Mouse (Mus musculus) CH12.LX (cell line): ENCODE measurements around the gene Capn8. TPM values are rescaled to one million over a fixed set of nuclear protein-coding genes. Genes with fewer than 3 reads are reported as not detected.

Experiments
- DNase-seq: peaks from one replicate; pipeline ENCODE4 v3.0.0-alpha.2; 2013; ENCODE audit errors: extremely low read depth
- H3K27ac ChIP-seq: 2 replicates; pipeline ENCODE4 v1.5.1; 2012; ENCODE audit warnings: low read depth, mild to moderate bottlenecking, control low read depth, moderate library complexity; ENCODE audit not compliant: insufficient read depth
- H3K27me3 ChIP-seq: replicated peaks from 2 replicates; pipeline ENCODE3; 2012; ENCODE audit warnings: inconsistent platforms
- H3K36me3 ChIP-seq, 2 experiments: replicated peaks in 1 of 2; 2 replicates each; pipeline versions ENCODE3 to v1.6.1; 2012; ENCODE audit warnings: inconsistent platforms in 1 of 2, low read length in 1 of 2, mild to moderate bottlenecking in 1 of 2, mixed read lengths in 1 of 2, moderate library complexity in 1 of 2; ENCODE audit not compliant: control insufficient read depth in 1 of 2, insufficient read depth in 1 of 2
- H3K4me1 ChIP-seq, 2 experiments: 2 replicates each; pipeline ENCODE4 v1.6.1; 2012; ENCODE audit warnings: inconsistent platforms in 1 of 2, moderate library complexity in 1 of 2; ENCODE audit not compliant: insufficient read depth in 2 of 2, control insufficient read depth in 1 of 2
- H3K4me2 ChIP-seq: 2 replicates; pipeline ENCODE4 v1.6.1; 2012; ENCODE audit warnings: low read depth, mild to moderate bottlenecking, control low read depth; ENCODE audit not compliant: poor library complexity, insufficient read depth, severe bottlenecking
- H3K4me3 ChIP-seq, 3 experiments: fragments of 150-350 bp in 1 of 3; sonication (generic) in 1 of 3; replicated peaks in 1 of 3; 2 replicates each; pipeline versions ENCODE3 to v1.5.1; 2011 to 2012; ENCODE audit warnings: low read depth in 2 of 3, low read length in 2 of 3, mild to moderate bottlenecking in 2 of 3, moderate library complexity in 2 of 3, control low read depth in 1 of 3, improper control_type of control experiment in 1 of 3, inconsistent platforms in 1 of 3, mixed read lengths in 1 of 3; ENCODE audit not compliant: poor library complexity in 1 of 3
- H3K79me2 ChIP-seq: replicated peaks from 2 replicates; pipeline ENCODE4 v1.6.1; 2012; ENCODE audit warnings: mild to moderate bottlenecking, moderate library complexity; ENCODE audit not compliant: control insufficient read depth, poor library complexity, insufficient read depth, severe bottlenecking; ENCODE audit errors: extremely low read depth
- H3K9ac ChIP-seq: 2 replicates; pipeline ENCODE4 v1.6.1; 2012; ENCODE audit warnings: low read depth, mild to moderate bottlenecking, control low read depth, moderate library complexity; ENCODE audit not compliant: insufficient read depth
- H3K9me3 ChIP-seq: replicated peaks from 2 replicates; pipeline ENCODE3; 2012; ENCODE audit warnings: low read length, inconsistent platforms, mixed read lengths
- CHD1 ChIP-seq: IDR thresholded peaks from 2 replicates; pipeline ENCODE4 v1.6.1; 2012; ENCODE audit warnings: low read depth, low read length, improper control_type of control experiment, inconsistent platforms
- CHD2 ChIP-seq: IDR thresholded peaks from 2 replicates; pipeline ENCODE4 v1.6.1; 2011; ENCODE audit warnings: low read length, improper control_type of control experiment
- E2F4 ChIP-seq: IDR thresholded peaks from 2 replicates; pipeline ENCODE4 v1.6.1; 2011; ENCODE audit warnings: low read depth, low read length, improper control_type of control experiment; ENCODE audit not compliant: insufficient replicate concordance
- EP300 ChIP-seq: IDR thresholded peaks from 2 replicates; pipeline ENCODE4 v1.6.1; 2011; ENCODE audit warnings: low read length, improper control_type of control experiment
- ETS1 ChIP-seq: conservative IDR thresholded peaks from 2 replicates; pipeline ENCODE4 v1.6.1; 2012; ENCODE audit warnings: low read depth, mild to moderate bottlenecking, inconsistent platforms, low read length, improper control_type of control experiment, moderate library complexity
- GABPA ChIP-seq: IDR thresholded peaks from 2 replicates; pipeline ENCODE4 v1.6.1; 2012; ENCODE audit warnings: low read depth, low read length, improper control_type of control experiment, inconsistent platforms; ENCODE audit not compliant: insufficient replicate concordance
- HCFC1 ChIP-seq: IDR thresholded peaks from 2 replicates; pipeline ENCODE4 v1.6.1; 2012; ENCODE audit warnings: low read depth, mild to moderate bottlenecking, inconsistent platforms, low read length, improper control_type of control experiment
- JUN ChIP-seq: IDR thresholded peaks from 2 replicates; pipeline ENCODE4 v1.6.1; 2011; ENCODE audit warnings: low read depth, mild to moderate bottlenecking, low read length, improper control_type of control experiment, moderate library complexity; ENCODE audit not compliant: insufficient read depth
- JUND ChIP-seq: conservative IDR thresholded peaks from 2 replicates; pipeline ENCODE4 v1.6.1; 2011; ENCODE audit warnings: low read depth, low read length, improper control_type of control experiment
- KAT2A ChIP-seq: IDR thresholded peaks from 2 replicates; pipeline ENCODE4 v1.6.1; 2012; ENCODE audit warnings: low read length, improper control_type of control experiment, inconsistent platforms; ENCODE audit not compliant: insufficient replicate concordance
- MAFK ChIP-seq: IDR thresholded peaks from 2 replicates; pipeline ENCODE4 v1.6.1; 2011; ENCODE audit warnings: low read length, improper control_type of control experiment; ENCODE audit not compliant: insufficient replicate concordance
- MAZ ChIP-seq: IDR thresholded peaks from 2 replicates; pipeline ENCODE4 v1.6.1; 2012; ENCODE audit warnings: low read depth, mild to moderate bottlenecking, inconsistent platforms, low read length, improper control_type of control experiment, moderate library complexity
- MXI1 ChIP-seq: IDR thresholded peaks from 2 replicates; pipeline ENCODE4 v1.6.1; 2011; ENCODE audit warnings: mild to moderate bottlenecking, low read depth, low read length, improper control_type of control experiment
- MYC ChIP-seq: IDR thresholded peaks from 2 replicates; pipeline ENCODE4 v1.6.1; 2011; ENCODE audit warnings: low read depth, mild to moderate bottlenecking, improper control_type of control experiment, low read length
- NELFE ChIP-seq: IDR thresholded peaks from 2 replicates; pipeline ENCODE4 v1.6.1; 2011; ENCODE audit warnings: low read depth, low read length, improper control_type of control experiment
- NRF1 ChIP-seq: IDR thresholded peaks from 2 replicates; pipeline ENCODE4 v1.6.1; 2014; ENCODE audit warnings: low read depth, mild to moderate bottlenecking, inconsistent platforms, low read length, improper control_type of control experiment, moderate library complexity
- POLR2AphosphoS2 ChIP-seq: IDR thresholded peaks from 2 replicates; pipeline ENCODE4 v1.6.1; 2011; ENCODE audit warnings: low read depth, low read length, improper control_type of control experiment
- RCOR1 ChIP-seq: conservative IDR thresholded peaks from 2 replicates; pipeline ENCODE4 v1.6.1; 2012; ENCODE audit warnings: low read depth, mild to moderate bottlenecking, inconsistent platforms, low read length, improper control_type of control experiment
- SIN3A ChIP-seq: IDR thresholded peaks from 2 replicates; pipeline ENCODE4 v1.6.1; 2012; ENCODE audit warnings: low read length, improper control_type of control experiment, inconsistent platforms
- SMC3 ChIP-seq: IDR thresholded peaks from 2 replicates; pipeline ENCODE4 v1.6.1; 2011; ENCODE audit warnings: low read depth, low read length, improper control_type of control experiment
- TBP ChIP-seq: conservative IDR thresholded peaks from 2 replicates; pipeline ENCODE4 v1.6.1; 2011; ENCODE audit warnings: low read depth, low read length, improper control_type of control experiment
- USF1 ChIP-seq: IDR thresholded peaks from 2 replicates; pipeline ENCODE4 v1.6.1; 2014; ENCODE audit warnings: low read depth, mild to moderate bottlenecking, inconsistent platforms, low read length, improper control_type of control experiment
- ZKSCAN1 ChIP-seq: IDR thresholded peaks from 2 replicates; pipeline ENCODE4 v1.6.1; 2012; ENCODE audit warnings: low read depth, inconsistent platforms, low read length, improper control_type of control experiment, borderline replicate concordance
- ZNF384 ChIP-seq: IDR thresholded peaks from 2 replicates; pipeline ENCODE4 v1.6.1; 2012; ENCODE audit warnings: low read depth, low read length, improper control_type of control experiment, inconsistent platforms
- dilution Hi-C: fragments of 300-500 bp; cut with MboI; formaldehyde crosslinking; loops from 2 replicates; pipeline ENCODE4 v1.14.3; 2020; ENCODE audit warnings: low sequenced_read_pairs; ENCODE audit not compliant: extremely low pct_unique_long_range_greater_than_20kb, extremely low pct_ligation_motif_present
- in situ Hi-C: fragments of 300-500 bp; cut with MboI; formaldehyde crosslinking; loops from 3 replicates; pipeline ENCODE4 v1.14.3; 2019; ENCODE audit warnings: low sequenced_read_pairs, low pct_ligation_motif_present, low pct_unique_long_range_greater_than_20kb, mixed read lengths
- polyA plus RNA-seq: library from polyadenylated mRNA; unstranded; fragments of >175 nt; gene quantifications from 2 replicates; pipeline ENCODE4 v1.2.1, GENCODE M21; 2012; ENCODE audit warnings: low read depth; ENCODE audit not compliant: insufficient read length
- total RNA-seq, 2 experiments: library from RNA; depleted of rRNA; stranded (reverse); fragments of 300-350 nt in 1 of 2; fragments of >200 nt in 1 of 2; gene quantifications; 2 replicates each; pipeline ENCODE4 v1.2.3; 2012 to 2014

The Capn8 gene
- total and polyA plus RNA-seq, 3 experiments: not detected

- Histone ChIP-seq H3K27ac (no peak overlapping the region), H3K27me3 (no peaks in the 10 kb centered on the region), H3K79me2 (no peaks in the 10 kb centered on the region), H3K4me1 (peaks cover 0 to 32% of the 10 kb centered on the region in 2 experiments; a peak in 2 of 4 replicates), H3K9ac (no peak overlapping the region), H3K4me3 (no peak overlapping the region), H3K4me2 (no peak overlapping the region), H3K9me3 (peaks cover 5% of the 10 kb centered on the region), H3K36me3 (no peaks in the 10 kb centered on the region)
- no peak for DNase-seq
- in situ Hi-C loops (no loop called here), dilution Hi-C loops (no loop called here)
- no peak for TF ChIP-seq NELFE
- no peak for TF ChIP-seq JUND
- TF ChIP-seq MAFK: no peak
- TF ChIP-seq EP300: no peak
- TF ChIP-seq HCFC1: no peak
- no peak for TF ChIP-seq ZKSCAN1
- TF ChIP-seq ZNF384: no peak
- no peak for TF ChIP-seq SIN3A
- no peak for TF ChIP-seq SMC3
These were observed 104.9 kb downstream of the Capn8 start for GRCm38 (mm10) chr1:182669741-182670140.

- no peak overlapping the region for H3K4me2 ChIP-seq
These were observed 105.9 kb downstream of the Capn8 start for GRCm38 (mm10) chr1:182670563-182671342.

GRCm38 (mm10) chr1:182671343-182671624 is 106.5 kb downstream of the Capn8 start:
- TF ChIP-seq MAZ (no peak), NRF1 (no peak), KAT2A (no peak), POLR2AphosphoS2 (no peak), JUN (no peak), E2F4 (no peak), ZNF384 (no peak), RCOR1 (no peak), SMC3 (no peak), GABPA (no peak), SIN3A (no peak), USF1 (no peak), CHD2 (no peak), MYC (no peak), MXI1 (no peak), ETS1 (no peak), CHD1 (no peak)
- Histone ChIP-seq H3K36me3 (no peaks in the 10 kb centered on the region), H3K9me3 (peaks cover 10% of the 10 kb centered on the region), H3K79me2 (no peaks in the 10 kb centered on the region), H3K4me2 (no peak overlapping the region), H3K27ac (no peak overlapping the region), H3K4me1 (peaks cover 0 to 23% of the 10 kb centered on the region in 2 experiments; a peak in 2 of 4 replicates), H3K9ac (no peak overlapping the region), H3K4me3 (no peak overlapping the region), H3K27me3 (no peaks in the 10 kb centered on the region)
- in situ Hi-C loops (no loop called here), dilution Hi-C loops (no loop called here)
- DNase-seq: no peak

More at GRCm38 (mm10) chr1:182670563-182671342, 105.9 kb downstream of the Capn8 start:
- Histone ChIP-seq H3K9me3 (peaks cover 10% of the 10 kb centered on the region), H3K79me2 (no peaks in the 10 kb centered on the region), H3K9ac (no peak overlapping the region), H3K4me3 (no peak overlapping the region), H3K36me3 (no peaks in the 10 kb centered on the region), H3K27me3 (no peaks in the 10 kb centered on the region), H3K27ac (no peak overlapping the region), H3K4me1 (peaks cover 0 to 23% of the 10 kb centered on the region in 2 experiments; a peak in 2 of 4 replicates)
- in situ Hi-C loops: no loop called here
- dilution Hi-C loops: no loop called here
- TF ChIP-seq CHD2 (no peak), TBP (no peak)
- no peak for DNase-seq
